Mouse (Mus musculus): ENCODE data around the gene Bap1. TPM values are rescaled to one million over a fixed set of nuclear protein-coding genes. Genes with fewer than 3 reads are reported as not detected.

The Bap1 gene
- polyA plus RNA-seq, 1 experiment from 2014 or later: 43.2 TPM

DNA sequence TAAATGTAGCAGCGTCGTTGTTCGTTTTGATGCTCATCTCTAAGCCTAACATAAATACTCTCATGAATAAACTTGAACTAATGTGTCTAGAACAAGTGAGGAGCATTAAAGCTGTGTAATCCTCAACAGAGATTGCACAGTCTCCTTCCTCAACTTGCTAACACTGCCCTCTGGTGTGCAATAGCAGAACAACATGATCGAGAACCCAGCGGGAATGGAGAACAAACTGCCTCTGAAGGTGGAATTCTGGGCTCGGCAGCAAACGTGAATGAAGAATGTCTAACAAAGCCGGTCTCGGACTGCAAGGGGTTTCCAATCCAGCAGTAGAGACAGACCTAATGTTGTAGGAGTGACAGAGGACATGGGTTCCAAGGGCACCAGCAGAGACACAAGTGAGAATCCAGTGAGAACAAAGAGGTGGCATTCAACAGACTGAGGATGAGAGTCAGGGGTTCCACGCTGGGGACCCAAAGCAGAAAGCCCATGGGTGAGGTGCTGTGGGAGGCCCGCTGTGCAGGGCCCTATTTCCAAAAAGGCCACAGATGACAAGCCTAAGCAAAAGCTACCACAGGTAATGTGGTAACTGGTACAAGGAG, 17.2 kb upstream of the Bap1 start:
- 0 out of 2 replicates have a peak, but pooled peaks have one; percentile 27 for ATAC-seq (replicated peaks; ENCODE audit: insufficient number of reproducible peaks, insufficient read depth, low FRiP score, low read depth)
- H3K27ac ChIP-seq: peak overlapping the region; percentile 52

DNA sequence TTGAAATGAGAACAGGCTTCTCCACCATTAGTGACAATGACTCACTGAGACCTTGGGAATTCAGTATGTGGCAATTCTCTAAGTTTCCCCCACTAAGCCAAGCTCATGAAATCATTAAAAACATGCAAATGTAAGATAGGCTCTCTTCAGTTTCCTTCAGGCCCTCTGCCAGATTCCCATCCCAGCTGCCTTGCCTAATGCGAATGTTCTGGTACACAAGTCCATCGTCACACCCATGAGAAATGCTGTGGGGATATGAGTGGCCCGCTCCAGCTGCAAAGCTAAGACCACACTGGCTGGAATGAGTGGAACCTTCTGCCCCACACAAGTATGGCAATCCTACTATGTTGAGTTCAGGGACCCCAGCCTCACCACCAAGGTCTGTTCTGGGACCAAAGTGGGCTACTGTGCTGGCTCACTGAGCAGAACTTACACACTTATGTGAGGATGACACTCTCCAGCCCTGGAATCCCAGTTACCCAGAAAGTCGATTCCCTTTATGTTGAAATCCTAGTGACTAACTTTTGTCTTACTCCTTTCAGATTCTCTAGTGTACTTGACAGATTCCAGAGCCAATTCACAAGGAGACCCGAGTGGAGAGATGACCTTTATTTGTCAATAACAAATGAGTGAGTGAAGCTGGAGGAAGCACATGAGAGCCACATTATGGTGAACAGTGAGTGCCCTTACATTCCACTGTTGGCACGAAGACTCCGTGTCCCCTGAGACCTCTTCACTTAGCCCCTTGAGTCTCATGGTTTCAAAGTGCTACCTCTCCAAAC, 14.0 kb upstream of the Bap1 start:
- WGBS: 63% methylated on average over 7 of the region's 7 CpGs

More for the DNA sequence above, 17.2 kb upstream of the Bap1 start:
- Histone ChIP-seq H3K4me2 (no peak overlapping the region), H3K27me3 (no peaks in the 10 kb centered on the region), H3K9me3 (replicated peaks) (no peaks in the 10 kb centered on the region), H3K9ac (no peak overlapping the region), H3K4me1 (replicated peaks) (peaks cover 40% of the 10 kb centered on the region), H3K36me3 (no peaks in the 10 kb centered on the region), H3K4me3 (no peak overlapping the region)
- WGBS: 12% methylated on average over 11 of the region's 11 CpGs

DNA sequence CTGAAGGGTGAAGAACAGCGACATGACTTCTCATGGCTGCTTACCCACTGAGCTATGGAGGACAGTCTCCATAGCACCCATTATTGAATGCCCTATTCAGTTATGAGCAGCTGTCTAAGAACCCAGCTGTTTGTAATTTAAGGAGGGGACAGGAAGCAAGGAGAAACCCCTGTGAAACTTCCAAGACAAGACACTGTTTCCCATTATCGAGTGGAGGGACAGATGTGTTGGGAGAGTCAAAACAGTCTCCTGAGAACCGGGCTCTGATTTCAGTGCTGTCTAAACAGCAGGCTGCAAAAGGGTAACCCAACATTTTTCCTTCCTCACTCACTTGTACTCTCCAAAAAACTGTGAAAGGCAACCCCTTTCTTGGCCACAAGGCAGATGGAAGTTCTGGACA, 10.7 kb upstream of the Bap1 start:
- no peaks in the 10 kb centered on the region for H3K4me1 ChIP-seq (replicated peaks)
- 66% methylated on average over 3 of the region's 3 CpGs for WGBS
- no peak overlapping the region for H3K9ac ChIP-seq
- H3K36me3 ChIP-seq: no peaks in the 10 kb centered on the region
- no peak for ATAC-seq (replicated peaks; ENCODE audit: insufficient number of reproducible peaks, insufficient read depth, low FRiP score, low read depth)
- H3K9me3 ChIP-seq (replicated peaks): no peaks in the 10 kb centered on the region
- no peaks in the 10 kb centered on the region for H3K27me3 ChIP-seq
- H3K4me2 ChIP-seq: no peak overlapping the region
- H3K27ac ChIP-seq: no peak overlapping the region
- H3K4me3 ChIP-seq: no peak overlapping the region

More for the DNA sequence above, 14.0 kb upstream of the Bap1 start:
- H3K4me3 ChIP-seq: no peak overlapping the region
- H3K4me1 ChIP-seq (replicated peaks): peaks cover 13% of the 10 kb centered on the region
- H3K36me3 ChIP-seq: no peaks in the 10 kb centered on the region
- H3K9ac ChIP-seq: no peak overlapping the region
- no peak overlapping the region for H3K4me2 ChIP-seq
- no peak for ATAC-seq (replicated peaks; ENCODE audit: insufficient number of reproducible peaks, insufficient read depth, low FRiP score, low read depth)
- no peak overlapping the region for H3K27ac ChIP-seq
- H3K27me3 ChIP-seq: no peaks in the 10 kb centered on the region
- no peaks in the 10 kb centered on the region for H3K9me3 ChIP-seq (replicated peaks)

DNA sequence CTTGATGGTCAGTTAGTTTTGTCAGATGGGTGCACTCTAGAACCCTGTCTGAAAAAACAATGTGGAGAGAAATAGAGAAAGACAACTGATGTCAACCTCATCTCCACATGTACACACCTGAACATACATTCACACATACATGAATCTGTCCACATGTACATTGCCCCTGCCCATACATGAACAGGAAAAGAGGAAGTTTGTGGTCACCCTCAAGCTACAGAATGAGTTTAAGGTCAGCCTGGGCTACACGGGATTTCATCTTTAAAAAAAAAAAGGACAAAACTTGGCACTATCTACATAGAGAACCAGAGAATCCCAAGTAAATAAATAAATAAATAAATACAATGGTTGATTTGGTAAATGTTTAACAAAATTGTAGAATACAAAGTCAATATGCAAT, 6.5 kb upstream of the Bap1 start:
- Histone ChIP-seq H3K9me3 (replicated peaks) (no peaks in the 10 kb centered on the region), H3K4me1 (replicated peaks) (peaks cover 10% of the 10 kb centered on the region), H3K9ac (no peak overlapping the region), H3K4me2 (no peak overlapping the region), H3K27ac (no peak overlapping the region), H3K27me3 (no peaks in the 10 kb centered on the region), H3K36me3 (no peaks in the 10 kb centered on the region), H3K4me3 (no peak overlapping the region)
- 69% methylated on average over 1 of the region's 1 CpGs for WGBS
- ATAC-seq (replicated peaks; ENCODE audit: insufficient number of reproducible peaks, insufficient read depth, low FRiP score, low read depth): no peak

DNA sequence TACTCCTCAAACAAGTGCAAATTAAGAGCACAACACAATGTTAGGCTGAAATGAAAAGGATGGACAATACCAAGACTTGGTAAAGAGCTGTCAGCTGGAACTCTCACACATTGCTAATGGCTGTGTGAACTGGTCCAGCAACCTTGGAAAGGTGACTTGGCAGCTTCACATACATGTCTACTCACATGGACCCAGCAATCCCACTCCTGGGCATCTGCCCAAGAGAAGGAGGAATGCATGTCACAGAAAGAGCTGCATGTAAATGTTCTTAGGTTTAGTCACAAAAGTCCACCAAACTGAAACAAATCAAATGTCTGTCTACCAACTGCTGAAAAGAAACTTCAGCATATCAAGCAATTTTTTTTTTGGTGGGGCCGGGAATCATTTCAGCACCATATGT, 5.3 kb upstream of the Bap1 start:
- Histone ChIP-seq H3K4me3 (no peak overlapping the region), H3K4me1 (replicated peaks) (peaks cover 17% of the 10 kb centered on the region), H3K4me2 (no peak overlapping the region), H3K9ac (no peak overlapping the region), H3K27me3 (no peaks in the 10 kb centered on the region), H3K27ac (peak overlapping the region; percentile 1; the same call in 1 of the 2 replicates), H3K36me3 (no peaks in the 10 kb centered on the region), H3K9me3 (replicated peaks) (no peaks in the 10 kb centered on the region)
- ATAC-seq (replicated peaks; ENCODE audit: insufficient number of reproducible peaks, insufficient read depth, low FRiP score, low read depth): no peak
- 23% methylated on average over 1 of the region's 1 CpGs for WGBS

DNA sequence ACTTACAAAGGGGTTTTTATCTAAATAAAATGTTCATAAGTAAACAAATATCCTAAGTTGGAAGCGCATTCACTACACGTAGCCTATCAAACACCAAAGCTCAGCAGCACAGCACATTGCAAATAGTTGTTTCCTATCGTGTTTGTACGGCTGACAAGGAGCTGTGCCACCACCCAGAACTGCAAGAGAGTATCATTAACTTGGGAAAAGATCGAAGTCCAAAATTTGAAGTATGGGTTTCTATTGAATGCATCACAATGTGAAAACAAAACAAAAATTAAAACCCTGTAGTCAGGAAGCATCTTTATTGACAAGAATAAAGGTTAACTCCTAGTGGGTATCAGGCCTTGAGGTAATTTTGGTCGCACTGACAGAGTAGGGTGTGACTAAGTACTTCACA, 2.9 kb upstream of the Bap1 start:
- Histone ChIP-seq H3K9me3 (replicated peaks) (no peaks in the 10 kb centered on the region), H3K36me3 (peaks cover 5% of the 10 kb centered on the region), H3K27ac (no peak overlapping the region), H3K4me3 (no peak overlapping the region), H3K9ac (no peak overlapping the region), H3K27me3 (no peaks in the 10 kb centered on the region), H3K4me2 (no peak overlapping the region), H3K4me1 (replicated peaks) (peaks cover 27% of the 10 kb centered on the region)
- WGBS: 92% methylated on average over 6 of the region's 6 CpGs
- ATAC-seq (replicated peaks; ENCODE audit: insufficient number of reproducible peaks, insufficient read depth, low FRiP score, low read depth): no peak

DNA sequence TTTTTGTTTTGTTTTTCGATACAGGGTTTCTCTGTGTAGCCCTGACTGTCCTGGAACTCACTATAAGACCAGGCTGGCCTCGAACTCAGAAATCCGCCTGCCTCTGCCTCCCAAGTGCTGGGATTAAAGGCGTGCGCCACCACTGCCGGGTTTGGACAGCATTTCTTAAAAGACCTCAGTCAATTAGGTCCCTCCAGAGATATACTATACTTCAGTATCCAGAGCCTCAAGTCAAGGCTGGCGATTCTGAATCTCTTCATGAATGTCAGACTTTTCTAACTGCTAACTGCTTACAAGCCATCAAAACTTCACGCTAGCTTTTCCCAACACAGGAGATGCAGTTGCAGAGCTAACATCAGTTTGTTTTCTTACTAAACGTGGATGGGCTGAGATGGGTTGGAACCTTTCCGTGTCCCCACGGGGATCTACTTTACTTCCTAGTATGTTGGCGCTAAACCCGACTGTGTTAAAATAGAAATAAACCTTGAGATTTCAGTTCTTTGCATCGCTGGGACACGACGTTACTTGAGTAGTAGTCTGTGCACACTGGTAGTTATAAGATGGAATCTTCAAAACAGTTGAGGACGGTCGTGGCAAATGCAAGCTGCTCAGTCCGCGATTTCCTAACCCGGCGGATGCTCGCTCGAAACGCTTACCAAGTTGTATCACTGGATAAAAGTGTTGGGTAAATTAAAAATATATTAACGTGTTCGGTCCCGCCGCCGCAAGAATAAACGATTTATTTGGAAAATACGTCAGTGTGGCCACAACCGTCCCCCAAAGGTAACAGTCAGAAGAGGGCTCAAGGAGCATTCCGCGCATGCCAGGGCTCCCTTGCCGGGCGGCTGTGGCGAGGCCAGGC, 797 bp upstream of the Bap1 start:
- Histone ChIP-seq H3K4me3 (peak overlapping the region; percentile 72), H3K9ac (peak overlapping the region; percentile 64), H3K36me3 (peaks cover 26% of the 10 kb centered on the region), H3K4me1 (replicated peaks) (peaks cover 27% of the 10 kb centered on the region), H3K27me3 (no peaks in the 10 kb centered on the region), H3K27ac (peak overlapping the region; percentile 93), H3K9me3 (replicated peaks) (no peaks in the 10 kb centered on the region), H3K4me2 (peak overlapping the region; percentile 78)
- peak; percentile 87 for ATAC-seq (replicated peaks; ENCODE audit: insufficient number of reproducible peaks, insufficient read depth, low FRiP score, low read depth)
- WGBS: 17% methylated on average over 38 of the region's 38 CpGs

DNA sequence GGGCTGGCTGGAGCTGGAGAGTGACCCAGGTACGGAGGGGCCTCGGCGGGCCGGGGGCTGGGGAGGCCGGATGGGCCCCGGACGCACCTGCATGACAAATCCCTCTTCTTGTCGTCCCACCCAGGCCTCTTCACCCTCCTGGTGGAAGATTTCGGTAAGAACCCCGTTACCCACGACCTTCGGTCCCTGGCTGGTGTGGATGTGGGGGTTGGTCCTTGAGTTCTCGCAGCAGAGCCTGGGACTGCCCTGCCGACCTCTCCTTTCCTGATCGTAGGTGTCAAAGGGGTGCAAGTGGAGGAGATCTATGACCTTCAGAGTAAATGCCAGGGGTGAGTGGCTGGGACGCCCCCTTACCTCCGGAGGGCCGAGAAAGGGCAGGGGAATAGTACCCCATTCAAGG, 376 bp downstream of the Bap1 start:
- 1% methylated on average over 18 of the region's 18 CpGs for WGBS
- Histone ChIP-seq H3K4me1 (replicated peaks) (peaks cover 20% of the 10 kb centered on the region), H3K4me3 (peak overlapping the region; percentile 72), H3K36me3 (peaks cover 37% of the 10 kb centered on the region), H3K9ac (peak overlapping the region; percentile 86), H3K27ac (peak overlapping the region; percentile 64), H3K4me2 (peak overlapping the region; percentile 78), H3K27me3 (no peaks in the 10 kb centered on the region), H3K9me3 (replicated peaks) (no peaks in the 10 kb centered on the region)
- ATAC-seq (replicated peaks; ENCODE audit: insufficient number of reproducible peaks, insufficient read depth, low FRiP score, low read depth): peak; percentile 20; the same call in 1 of the 2 replicates

DNA sequence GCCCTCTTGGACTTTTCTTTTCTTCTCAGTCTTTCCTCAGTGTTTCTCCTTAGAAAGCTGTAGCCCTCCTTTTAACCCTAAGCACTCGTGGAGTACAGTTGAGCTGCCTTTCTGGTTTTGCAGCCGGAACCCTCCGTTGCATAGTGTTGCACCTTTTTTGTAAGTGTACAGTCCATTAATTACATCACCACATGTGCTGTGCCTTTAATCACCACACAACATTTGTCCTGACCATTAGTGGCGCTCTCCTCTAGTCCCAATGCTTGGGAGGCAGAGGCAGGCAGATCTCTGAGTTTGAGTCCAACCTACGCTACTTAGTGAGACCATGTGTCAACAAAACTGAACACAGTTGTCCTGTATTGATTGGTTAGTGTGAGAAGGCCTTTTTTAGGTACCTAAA, 841 bp downstream of the Bap1 start:
- Histone ChIP-seq H3K9me3 (replicated peaks) (no peaks in the 10 kb centered on the region), H3K27me3 (no peaks in the 10 kb centered on the region), H3K9ac (peak overlapping the region; percentile 86), H3K4me2 (peak overlapping the region; percentile 78), H3K4me3 (peak overlapping the region; percentile 72), H3K27ac (no peak overlapping the region), H3K4me1 (replicated peaks) (peaks cover 18% of the 10 kb centered on the region), H3K36me3 (peaks cover 42% of the 10 kb centered on the region)
- 80% methylated on average over 5 of the region's 5 CpGs for WGBS
- ATAC-seq (replicated peaks; ENCODE audit: insufficient number of reproducible peaks, insufficient read depth, low FRiP score, low read depth): no peak

DNA sequence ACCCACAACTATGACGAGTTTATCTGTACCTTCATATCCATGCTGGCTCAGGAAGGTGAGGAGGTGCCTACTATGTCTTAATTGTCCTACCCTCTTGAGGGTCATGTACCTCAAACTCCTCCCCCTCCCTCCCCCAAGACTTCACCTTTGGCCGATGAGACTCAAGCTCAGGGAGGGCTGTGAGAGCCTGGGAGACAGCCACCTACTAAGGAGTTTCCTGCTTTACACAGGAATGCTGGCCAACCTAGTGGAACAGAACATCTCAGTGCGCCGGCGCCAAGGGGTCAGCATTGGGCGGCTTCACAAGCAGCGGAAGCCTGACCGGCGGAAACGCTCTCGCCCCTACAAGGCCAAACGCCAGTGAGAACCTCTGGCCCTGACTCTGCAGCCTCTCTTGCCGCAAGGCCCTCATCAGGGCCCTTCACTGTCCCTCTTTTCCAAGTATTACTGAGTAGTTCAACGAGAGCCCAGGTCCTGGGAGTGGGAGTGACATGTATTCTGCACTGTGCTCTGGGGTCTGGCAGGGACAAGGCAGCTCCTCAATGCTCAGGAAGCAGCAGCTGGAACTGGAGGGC, 7.3 kb downstream of the Bap1 start:
- Histone ChIP-seq H3K4me3 (no peak overlapping the region), H3K9ac (no peak overlapping the region), H3K36me3 (peaks cover 69% of the 10 kb centered on the region), H3K27ac (no peak overlapping the region), H3K4me1 (replicated peaks) (no peaks in the 10 kb centered on the region), H3K27me3 (no peaks in the 10 kb centered on the region), H3K4me2 (no peak overlapping the region), H3K9me3 (replicated peaks) (no peaks in the 10 kb centered on the region)
- no peak for ATAC-seq (replicated peaks; ENCODE audit: insufficient number of reproducible peaks, insufficient read depth, low FRiP score, low read depth)
- WGBS: 94% methylated on average over 14 of the region's 14 CpGs

DNA sequence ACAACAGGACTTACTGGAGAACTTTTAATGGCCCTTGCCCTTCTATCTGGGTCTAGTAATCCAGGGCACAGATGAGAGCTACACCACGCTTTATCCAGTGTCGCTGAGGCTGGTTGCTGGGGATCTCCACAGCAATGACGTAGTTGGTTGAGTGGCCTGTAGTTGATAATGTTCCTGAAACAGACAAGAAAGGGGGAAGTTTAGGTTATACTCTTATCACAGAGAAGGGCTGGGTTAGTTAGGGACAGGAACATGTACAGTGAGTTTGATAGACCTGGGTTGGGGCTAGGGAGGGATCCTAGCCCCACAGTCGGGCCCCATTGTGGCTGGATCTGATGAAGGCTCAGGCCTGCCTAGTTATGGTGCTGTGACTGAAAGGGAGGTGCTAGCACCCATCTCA, 9.1 kb downstream of the Bap1 start:
- H3K4me1 ChIP-seq (replicated peaks): no peaks in the 10 kb centered on the region
- no peak for ATAC-seq (replicated peaks; ENCODE audit: insufficient number of reproducible peaks, insufficient read depth, low FRiP score, low read depth)
- H3K27ac ChIP-seq: no peak overlapping the region
- peaks cover 51% of the 10 kb centered on the region for H3K36me3 ChIP-seq
- H3K4me2 ChIP-seq: no peak overlapping the region
- H3K4me3 ChIP-seq: no peak overlapping the region
- 88% methylated on average over 4 of the region's 4 CpGs for WGBS
- H3K9me3 ChIP-seq (replicated peaks): no peaks in the 10 kb centered on the region
- no peaks in the 10 kb centered on the region for H3K27me3 ChIP-seq
- H3K9ac ChIP-seq: no peak overlapping the region
